Mouse (Mus musculus): ENCODE data around the gene Mpv17l. TPM values are rescaled to one million over a fixed set of nuclear protein-coding genes. Genes with fewer than 3 reads are reported as not detected.
"Not testable (repeated sequence)": the region's sequence is repeated elsewhere in the genome, so short reads cannot be mapped to it uniquely, and the experiment has no call there.

Gene Mpv17l
- total RNA-seq, 1 experiment from 2014 or later: 0.10 TPM

DNA sequence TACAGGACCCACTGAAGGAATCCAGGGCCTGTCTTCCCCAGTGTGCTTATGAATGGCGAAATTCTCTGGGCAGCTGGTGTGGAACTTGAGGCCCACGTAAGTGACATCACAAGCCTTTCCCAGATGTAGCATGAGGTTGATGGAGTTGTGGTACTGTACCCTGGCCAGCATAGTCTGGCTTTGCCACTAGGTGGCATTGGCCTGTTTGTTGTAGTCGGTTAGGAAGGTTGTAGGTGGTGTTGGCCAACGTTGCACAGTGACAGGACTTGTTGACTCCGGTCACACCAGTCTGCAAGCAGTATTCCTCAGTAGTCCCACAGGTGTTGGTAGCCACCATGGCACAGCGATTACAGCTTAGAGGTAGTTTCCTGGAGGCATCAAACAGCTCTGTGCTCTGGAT lies 18.1 kb downstream of the Mpv17l start:
- 0 out of 4 replicates have a peak, but pooled peaks of 1 of the 2 experiments have one; percentile 10 for ATAC-seq (replicated peaks in 1 of 2; ENCODE audit: insufficient read depth in 1 of 2, low FRiP score in 2 of 2, low TSS enrichment in 1 of 2, low read depth in 1 of 2, poor library complexity in 2 of 2, severe bottlenecking in 2 of 2)

DNA sequence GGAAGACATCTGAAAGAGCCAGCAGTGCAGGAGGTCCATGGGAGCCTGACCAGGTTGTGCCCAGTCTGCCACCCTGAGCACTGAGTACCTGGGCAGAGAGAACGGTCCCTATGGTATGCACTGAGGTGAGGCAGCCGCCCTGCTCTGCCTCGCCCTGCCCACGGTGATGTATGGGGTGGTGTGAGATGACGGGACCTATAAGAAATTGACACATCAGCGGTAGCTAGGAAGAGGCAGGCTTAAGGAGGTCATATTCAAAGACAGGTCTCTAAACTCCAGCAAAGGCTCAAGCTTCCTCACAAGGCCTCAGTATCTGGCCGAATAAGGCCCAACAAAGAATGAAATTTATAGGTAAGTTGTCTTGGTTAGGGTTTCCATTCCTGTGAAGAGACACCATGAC lies 18.8 kb downstream of the Mpv17l start:
- no peak for ATAC-seq (replicated peaks in 1 of 2; ENCODE audit: insufficient read depth in 1 of 2, low FRiP score in 2 of 2, low TSS enrichment in 1 of 2, low read depth in 1 of 2, poor library complexity in 2 of 2, severe bottlenecking in 2 of 2)

DNA sequence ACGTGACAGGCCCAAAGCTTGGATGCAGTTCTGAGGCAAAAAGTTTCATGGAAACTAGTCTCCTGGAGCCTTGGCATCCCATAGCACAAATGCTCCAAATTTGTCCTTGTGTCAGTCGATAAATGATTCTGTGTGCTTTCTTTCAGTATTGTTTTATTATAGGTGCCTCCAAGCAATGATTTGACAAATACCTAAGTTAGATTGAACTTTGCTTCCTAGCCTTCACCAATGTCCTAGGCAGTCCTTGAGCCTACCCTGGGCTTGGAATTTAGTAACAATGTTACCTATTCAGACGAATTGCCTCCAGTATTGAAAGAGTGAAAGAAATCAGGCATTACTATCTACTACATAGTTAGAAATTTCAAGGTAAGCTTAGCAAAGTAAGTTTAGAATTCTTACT lies 19.5 kb downstream of the Mpv17l start:
- ATAC-seq (replicated peaks in 1 of 2; ENCODE audit: insufficient read depth in 1 of 2, low FRiP score in 2 of 2, low TSS enrichment in 1 of 2, low read depth in 1 of 2, poor library complexity in 2 of 2, severe bottlenecking in 2 of 2): not testable (repeated sequence)

DNA sequence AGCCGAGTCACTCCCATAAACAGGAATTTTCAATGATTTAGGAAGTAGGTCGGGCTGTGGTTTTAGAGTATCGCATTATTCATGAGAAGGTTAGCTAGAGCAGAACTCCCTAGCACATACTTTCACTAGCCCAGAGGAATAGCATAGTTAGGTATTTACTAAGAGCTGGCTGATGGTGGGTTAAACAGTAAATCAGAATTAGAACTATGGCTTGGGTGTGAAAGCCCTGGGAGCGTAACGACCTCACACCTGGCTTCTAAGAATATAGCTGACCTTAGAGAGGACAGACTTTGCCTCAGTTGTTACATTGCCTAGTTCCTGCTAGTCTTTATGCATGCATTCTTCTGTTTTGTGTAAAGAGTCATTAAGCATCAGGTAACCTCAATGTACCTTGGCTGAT lies 20.0 kb downstream of the Mpv17l start:
- ATAC-seq (replicated peaks in 1 of 2; ENCODE audit: insufficient read depth in 1 of 2, low FRiP score in 2 of 2, low TSS enrichment in 1 of 2, low read depth in 1 of 2, poor library complexity in 2 of 2, severe bottlenecking in 2 of 2): not testable (repeated sequence)

DNA sequence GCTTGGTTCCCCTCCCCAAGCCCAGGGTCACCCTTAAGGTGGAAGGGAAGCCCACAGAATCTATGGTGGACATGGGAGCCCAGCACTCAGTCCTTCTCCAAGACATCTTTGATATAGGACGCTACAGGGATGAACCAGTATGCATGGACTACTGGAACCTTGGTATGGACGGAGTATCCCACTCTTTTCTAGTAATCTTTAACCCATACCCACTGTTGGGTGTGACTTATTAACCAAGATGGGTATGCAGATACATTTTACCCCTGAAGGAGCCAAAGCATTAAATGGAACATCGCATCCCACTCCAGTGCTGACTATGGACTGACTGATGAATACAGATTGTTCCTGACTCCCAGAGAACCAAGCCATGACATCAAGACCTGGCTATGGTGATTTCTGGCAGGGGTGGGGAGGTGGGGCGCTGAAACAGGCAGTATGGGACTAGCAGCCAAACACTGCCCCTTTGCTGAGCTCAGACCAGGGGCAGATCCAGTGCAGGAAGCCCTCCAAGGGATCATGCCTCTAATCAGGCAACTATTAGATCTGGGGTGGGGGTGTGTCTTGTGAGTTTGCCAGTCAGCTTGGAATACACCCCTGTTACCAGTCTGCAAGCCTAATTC lies 24.6 kb downstream of the Mpv17l start:
- no peak for ATAC-seq (replicated peaks in 1 of 2; ENCODE audit: insufficient read depth in 1 of 2, low FRiP score in 2 of 2, low TSS enrichment in 1 of 2, low read depth in 1 of 2, poor library complexity in 2 of 2, severe bottlenecking in 2 of 2)

DNA sequence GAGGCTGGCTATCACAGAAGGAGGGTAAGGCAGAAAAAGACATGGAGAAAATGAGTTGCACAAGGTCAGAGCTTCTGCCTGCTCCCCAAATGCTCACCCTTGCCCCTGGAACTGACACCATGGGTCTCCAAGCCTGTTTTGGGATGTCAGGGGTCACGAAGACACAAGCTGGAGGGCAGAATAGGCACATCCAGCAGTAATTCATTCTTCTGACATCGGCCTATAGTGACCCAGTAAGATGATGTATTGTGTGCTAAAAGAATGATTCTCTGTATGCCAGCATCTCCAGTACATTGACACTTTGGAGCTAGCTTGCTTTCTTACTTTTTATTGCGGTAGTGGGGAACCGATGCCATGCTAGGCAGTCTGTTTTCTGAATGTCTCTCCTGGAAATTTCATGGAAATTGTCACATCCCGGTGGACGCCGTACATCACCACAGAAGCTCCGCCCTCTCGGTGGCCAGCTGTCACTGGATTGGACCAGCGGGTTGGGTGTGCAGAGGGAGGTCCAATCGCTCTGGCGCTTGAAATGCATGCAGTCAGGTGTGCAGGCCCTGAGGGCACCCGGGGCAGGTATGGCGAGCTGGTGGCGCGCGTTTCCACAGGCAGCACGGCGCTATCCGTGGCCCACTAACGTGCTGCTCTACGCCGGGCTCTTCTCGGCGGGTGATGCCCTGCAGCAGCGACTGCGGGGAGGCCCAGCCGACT lies 37.3 kb downstream of the Mpv17l start:
- ATAC-seq (replicated peaks in 1 of 2; ENCODE audit: insufficient read depth in 1 of 2, low FRiP score in 2 of 2, low TSS enrichment in 1 of 2, low read depth in 1 of 2, poor library complexity in 2 of 2, severe bottlenecking in 2 of 2): no peak

DNA sequence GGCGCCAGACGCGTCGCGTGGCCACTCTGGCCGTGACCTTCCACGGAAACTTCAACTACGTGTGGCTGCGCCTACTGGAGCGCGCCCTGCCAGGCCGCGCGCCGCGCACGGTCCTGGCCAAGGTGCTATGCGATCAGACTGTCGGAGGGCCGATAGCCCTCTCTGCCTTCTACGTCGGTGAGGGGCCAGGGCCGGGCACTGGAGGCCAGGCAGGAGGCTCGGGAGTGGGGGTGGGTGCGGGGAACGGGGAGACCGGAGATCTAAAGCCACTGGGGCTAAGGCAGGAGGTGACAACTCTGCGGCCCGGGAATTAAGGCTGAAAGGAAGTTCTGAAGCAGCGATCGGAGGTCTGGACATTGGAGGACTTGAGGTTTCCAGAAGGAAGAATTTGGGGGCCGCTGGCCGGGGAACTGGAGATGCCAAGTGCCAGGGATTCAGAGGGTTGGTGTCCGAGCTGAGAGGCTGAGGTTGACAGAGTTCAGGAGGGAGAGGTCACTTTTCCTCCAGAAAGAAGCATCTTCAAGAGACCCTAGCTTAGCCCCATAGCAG lies 38.0 kb downstream of the Mpv17l start:
- peak in 1 of 2 experiments; percentile 25; a peak in 1 of 4 replicates for ATAC-seq (replicated peaks in 1 of 2; ENCODE audit: insufficient read depth in 1 of 2, low FRiP score in 2 of 2, low TSS enrichment in 1 of 2, low read depth in 1 of 2, poor library complexity in 2 of 2, severe bottlenecking in 2 of 2)

DNA sequence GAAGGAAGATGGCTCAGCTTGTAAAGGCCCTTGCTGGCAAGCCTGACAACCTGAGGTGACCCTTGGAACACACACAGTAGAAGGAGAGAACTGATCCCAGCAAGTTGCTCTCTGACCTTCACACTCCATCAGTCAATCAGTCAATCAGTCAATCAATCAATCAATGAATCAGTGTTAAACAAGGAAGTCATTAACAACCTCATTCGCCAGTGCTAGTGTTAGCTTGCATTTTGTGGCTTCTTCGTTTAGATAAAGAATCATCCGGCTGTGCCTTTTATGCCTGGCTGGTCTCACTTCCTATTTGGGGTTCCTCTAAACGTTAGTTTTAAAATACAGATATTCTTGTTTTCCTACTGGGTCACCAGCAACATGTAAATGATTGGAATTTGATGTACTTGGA lies 41.2 kb downstream of the Mpv17l start:
- ATAC-seq (replicated peaks in 1 of 2; ENCODE audit: insufficient read depth in 1 of 2, low FRiP score in 2 of 2, low TSS enrichment in 1 of 2, low read depth in 1 of 2, poor library complexity in 2 of 2, severe bottlenecking in 2 of 2): no peak

DNA sequence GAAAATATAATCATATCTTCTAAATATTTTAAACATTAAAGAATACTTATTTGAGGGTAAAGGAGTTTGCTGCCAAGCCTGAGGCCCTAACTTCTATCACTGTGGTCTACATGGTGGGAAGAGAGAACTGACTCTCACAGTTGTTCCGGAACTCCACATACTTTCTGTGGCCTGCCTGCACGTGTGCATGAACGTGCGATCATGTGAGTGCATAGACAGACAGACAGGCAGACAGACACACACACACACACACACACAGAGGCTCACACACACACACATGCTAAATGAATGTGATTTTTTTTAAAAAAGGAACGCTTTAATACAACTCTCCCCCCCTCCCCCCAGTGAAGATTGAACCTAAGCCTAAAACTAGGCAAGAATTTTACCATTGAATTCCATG lies 41.8 kb downstream of the Mpv17l start:
- no peak for ATAC-seq (replicated peaks in 1 of 2; ENCODE audit: insufficient read depth in 1 of 2, low FRiP score in 2 of 2, low TSS enrichment in 1 of 2, low read depth in 1 of 2, poor library complexity in 2 of 2, severe bottlenecking in 2 of 2)

DNA sequence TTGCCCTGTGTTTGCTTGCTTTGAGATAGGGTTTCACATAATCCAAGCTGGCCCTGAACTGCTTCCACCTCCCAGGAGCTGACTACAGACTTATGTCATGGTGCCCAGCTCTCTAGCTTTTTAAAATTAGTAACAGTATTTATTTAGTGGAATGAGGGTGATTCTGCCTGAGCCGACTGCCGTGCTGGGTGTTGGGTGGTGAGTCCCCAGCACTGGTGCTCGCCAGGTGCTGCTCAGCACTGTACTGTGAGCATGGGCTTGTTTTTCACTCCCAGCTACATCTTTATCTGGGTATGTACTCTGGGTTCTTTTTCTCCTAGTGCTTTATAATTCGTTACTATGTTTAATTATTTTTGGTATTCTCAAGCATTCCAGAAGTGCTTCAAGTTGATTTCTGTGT lies 42.2 kb downstream of the Mpv17l start:
- ATAC-seq (replicated peaks in 1 of 2; ENCODE audit: insufficient read depth in 1 of 2, low FRiP score in 2 of 2, low TSS enrichment in 1 of 2, low read depth in 1 of 2, poor library complexity in 2 of 2, severe bottlenecking in 2 of 2): no peak

DNA sequence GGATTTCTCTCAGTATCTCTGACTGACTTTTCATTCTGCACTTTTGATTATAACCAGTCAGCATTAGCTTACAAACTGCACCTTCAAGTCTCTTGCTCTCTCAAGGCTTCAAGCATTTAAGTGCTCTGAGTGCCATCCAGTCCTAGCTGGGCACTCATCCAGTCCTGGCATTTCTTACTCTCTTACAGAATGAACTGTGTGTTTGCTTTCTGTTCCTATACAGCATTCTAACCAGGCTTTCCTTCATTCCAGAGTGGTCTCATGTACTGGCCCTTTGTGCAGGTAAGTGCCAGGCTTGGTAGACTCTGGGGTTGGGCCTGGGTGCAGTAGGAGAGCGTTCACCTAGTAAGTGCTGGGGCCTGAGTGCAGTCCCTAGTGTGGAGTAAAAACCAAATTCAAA lies 43.3 kb downstream of the Mpv17l start:
- ATAC-seq (replicated peaks in 1 of 2; ENCODE audit: insufficient read depth in 1 of 2, low FRiP score in 2 of 2, low TSS enrichment in 1 of 2, low read depth in 1 of 2, poor library complexity in 2 of 2, severe bottlenecking in 2 of 2): no peak

DNA sequence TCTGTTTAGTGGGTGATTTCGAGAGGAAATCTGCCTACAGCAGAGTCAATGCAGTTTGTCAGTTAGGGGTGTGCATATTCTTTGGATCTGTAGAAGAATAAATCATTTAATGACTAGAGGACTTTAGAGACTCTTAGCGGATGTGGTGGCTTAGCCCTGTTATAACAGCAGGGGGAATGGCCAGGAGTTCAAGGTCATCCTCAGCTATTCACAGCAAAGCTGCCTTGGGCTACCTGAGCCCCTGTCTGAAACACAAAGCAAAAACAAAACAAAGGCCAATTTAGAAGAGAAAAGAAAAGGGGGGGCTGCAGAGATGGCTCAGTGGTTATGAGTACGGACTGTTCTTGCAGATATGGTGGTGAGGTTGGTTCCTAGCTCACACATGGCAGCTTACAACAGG lies 48.3 kb downstream of the Mpv17l start:
- ATAC-seq (replicated peaks in 1 of 2; ENCODE audit: insufficient read depth in 1 of 2, low FRiP score in 2 of 2, low TSS enrichment in 1 of 2, low read depth in 1 of 2, poor library complexity in 2 of 2, severe bottlenecking in 2 of 2): no peak

DNA sequence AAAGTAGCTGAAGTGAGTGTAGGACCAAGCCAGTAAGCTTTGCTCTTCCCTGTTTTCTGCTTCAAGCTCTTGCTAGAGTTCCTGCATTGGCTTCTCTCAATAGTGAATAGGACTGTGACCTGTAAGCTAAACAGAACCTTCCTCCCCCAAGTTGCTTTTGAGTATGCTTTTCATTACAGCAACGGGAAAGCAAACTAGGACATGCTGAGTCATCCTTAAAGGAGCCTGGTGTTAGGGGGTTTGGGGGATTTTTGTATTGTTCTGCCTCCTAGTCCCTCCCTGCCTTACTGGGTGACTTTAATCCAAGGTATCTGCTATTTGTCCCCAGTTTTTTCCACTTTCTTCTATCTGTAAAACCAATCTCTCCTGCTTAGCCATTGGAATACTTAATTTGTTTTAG lies 59.1 kb downstream of the Mpv17l start:
- ATAC-seq (replicated peaks in 1 of 2; ENCODE audit: insufficient read depth in 1 of 2, low FRiP score in 2 of 2, low TSS enrichment in 1 of 2, low read depth in 1 of 2, poor library complexity in 2 of 2, severe bottlenecking in 2 of 2): no peak

DNA sequence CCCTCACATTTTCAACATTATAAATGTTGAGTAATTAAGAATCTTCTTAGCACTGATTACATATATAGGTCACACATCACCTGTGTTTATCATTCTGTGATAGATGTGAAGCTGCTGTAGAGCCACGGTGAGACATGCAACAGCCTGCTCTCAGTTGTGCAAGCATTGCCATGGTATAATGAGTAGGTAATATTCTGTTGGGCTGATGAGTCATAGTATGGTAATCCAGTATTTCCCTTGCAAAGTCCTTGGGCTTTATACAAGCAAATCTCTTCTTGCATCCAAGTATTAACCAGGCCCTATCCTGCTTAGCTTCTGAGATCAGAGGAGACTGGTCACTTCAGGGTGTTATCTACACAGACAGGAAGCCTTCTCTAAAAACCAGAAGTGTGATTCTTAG lies 66.1 kb downstream of the Mpv17l start:
- ATAC-seq (replicated peaks in 1 of 2; ENCODE audit: insufficient read depth in 1 of 2, low FRiP score in 2 of 2, low TSS enrichment in 1 of 2, low read depth in 1 of 2, poor library complexity in 2 of 2, severe bottlenecking in 2 of 2): no peak

DNA sequence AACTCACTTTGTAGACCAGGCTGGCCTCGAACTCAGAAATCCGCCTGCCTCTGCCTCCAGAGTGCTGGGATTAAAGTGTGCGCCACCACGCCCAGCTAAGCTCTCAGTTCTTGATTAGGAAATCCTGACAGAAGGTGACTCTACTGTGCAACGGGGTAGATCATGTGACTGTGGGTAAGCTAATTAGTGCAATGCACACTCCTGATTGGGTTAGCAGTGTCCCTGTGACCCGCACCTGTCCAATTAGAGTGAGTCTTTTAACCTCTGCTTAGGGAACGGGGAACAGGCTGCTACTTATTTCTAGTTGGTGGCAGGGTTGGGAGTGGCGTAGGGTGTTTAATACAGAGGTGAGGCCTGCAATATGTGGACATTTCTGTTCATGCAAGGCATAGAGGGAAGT lies 69.1 kb downstream of the Mpv17l start:
- no peak for ATAC-seq (replicated peaks in 1 of 2; ENCODE audit: insufficient read depth in 1 of 2, low FRiP score in 2 of 2, low TSS enrichment in 1 of 2, low read depth in 1 of 2, poor library complexity in 2 of 2, severe bottlenecking in 2 of 2)

DNA sequence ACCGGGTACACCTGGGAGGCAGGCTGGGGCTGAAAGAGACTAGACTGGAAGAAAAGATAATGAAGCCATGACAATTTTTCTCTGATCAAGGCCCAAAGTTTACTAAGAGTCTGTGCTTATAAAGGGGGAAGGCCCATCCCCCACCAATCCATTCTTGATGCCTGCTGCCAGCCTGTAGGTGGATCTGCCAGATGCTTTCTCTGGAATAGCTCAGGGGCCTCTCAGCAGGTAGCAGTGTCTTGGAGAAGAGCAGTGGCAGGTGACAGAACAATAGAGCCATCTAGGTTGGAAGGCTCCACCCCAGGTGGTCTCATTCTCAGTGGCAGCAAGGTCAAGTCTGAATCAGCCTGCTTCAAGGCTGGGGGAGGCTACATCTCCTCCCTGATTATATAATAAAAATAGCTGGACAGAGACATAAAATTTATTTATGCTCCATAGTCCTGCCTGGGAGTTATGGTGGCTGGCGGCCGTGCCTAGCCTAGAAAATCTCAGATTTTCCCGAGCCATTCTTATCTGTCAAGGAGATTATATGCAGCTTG lies 73.5 kb downstream of the Mpv17l start:
- not testable (repeated sequence) for ATAC-seq (replicated peaks in 1 of 2; ENCODE audit: insufficient read depth in 1 of 2, low FRiP score in 2 of 2, low TSS enrichment in 1 of 2, low read depth in 1 of 2, poor library complexity in 2 of 2, severe bottlenecking in 2 of 2)

DNA sequence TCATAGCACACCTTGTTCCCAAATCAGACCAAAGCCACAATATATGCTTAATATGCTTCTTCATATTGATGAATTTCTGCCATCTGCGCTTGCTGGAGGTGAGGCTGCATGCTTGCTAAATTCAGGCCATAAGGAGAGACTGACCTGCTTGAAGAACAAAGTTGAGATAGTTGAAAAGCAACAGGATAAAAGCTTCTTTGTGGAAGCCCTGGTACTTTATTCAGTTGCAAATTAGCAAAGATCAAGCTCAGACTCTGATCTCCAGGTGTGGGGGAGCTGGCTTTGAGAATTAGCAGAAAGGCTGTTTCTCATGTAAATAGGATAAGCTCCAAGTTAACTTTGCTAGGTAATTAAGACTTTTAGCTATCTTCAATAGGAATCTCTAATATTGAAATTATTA lies 74.1 kb downstream of the Mpv17l start:
- ATAC-seq (replicated peaks in 1 of 2; ENCODE audit: insufficient read depth in 1 of 2, low FRiP score in 2 of 2, low TSS enrichment in 1 of 2, low read depth in 1 of 2, poor library complexity in 2 of 2, severe bottlenecking in 2 of 2): not testable (repeated sequence)

DNA sequence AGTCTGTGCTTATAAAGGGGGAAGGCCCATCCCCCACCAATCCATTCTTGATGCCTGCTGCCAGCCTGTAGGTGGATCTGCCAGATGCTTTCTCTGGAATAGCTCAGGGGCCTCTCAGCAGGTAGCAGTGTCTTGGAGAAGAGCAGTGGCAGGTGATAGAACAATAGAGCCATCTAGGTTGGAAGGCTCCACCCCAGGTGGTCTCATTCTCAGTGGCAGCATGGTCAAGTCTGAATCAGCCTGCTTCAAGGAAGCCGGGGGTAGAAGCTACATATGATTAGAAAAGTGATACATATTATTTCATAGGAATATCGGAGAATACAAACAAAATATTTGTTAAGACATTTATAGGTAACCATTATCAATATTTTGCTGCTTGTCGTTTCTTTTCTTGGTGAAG lies 78.8 kb downstream of the Mpv17l start:
- ATAC-seq (replicated peaks in 1 of 2; ENCODE audit: insufficient read depth in 1 of 2, low FRiP score in 2 of 2, low TSS enrichment in 1 of 2, low read depth in 1 of 2, poor library complexity in 2 of 2, severe bottlenecking in 2 of 2): not testable (repeated sequence)

All from hematopoietic stem cell, adult 5-6 weeks (primary cell).